8 mouse cellular contexts compared by ENCODE assay signal in the genomic region with DNA sequence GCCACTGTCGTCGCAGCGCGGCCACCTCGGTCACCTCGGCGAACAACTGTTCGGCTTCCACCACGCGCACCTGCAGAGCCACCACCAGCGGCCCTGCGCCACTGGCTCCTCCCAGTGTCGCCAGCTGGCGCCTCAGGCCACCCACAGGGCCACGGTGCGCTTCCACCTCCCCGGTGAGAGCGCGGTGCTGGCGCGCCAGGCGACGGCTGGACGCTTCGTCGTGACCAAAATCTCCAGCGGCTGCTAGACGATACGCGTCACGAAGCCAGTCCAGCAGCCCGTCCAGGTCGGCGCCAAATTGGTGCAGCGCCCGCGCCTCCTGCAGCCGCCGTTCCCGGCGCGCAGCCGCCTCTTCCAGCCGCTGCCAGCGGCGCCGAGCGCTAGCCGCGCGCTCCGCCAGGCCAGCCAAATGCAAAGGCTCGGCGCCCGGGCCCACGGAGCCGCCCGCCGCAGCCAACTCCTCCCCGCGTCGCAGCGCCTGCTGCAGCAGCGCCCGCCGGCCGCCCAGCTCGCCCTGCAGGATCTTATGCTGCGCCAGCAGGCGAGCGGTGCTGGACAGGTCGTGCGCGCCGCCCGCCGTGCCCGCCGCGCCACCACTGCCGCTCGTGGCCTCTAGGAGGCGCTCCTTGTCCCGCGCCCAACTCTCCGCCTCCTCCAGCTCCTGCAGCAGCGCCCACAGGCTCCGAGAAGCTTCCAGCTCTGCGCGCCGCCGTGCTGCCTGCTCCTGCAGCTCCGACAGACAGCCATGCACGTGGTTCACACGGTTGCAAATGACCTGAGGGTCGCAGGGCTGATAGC. TPM values are rescaled to one million over a fixed set of nuclear protein-coding genes. Genes with fewer than 3 reads are reported as not detected.
DNase-seq lines count a peak whose midpoint lies in the region; ATAC-seq and TF ChIP-seq lines count a peak whose summit lies in the region.

No protein-coding gene starts in this region.

- peak overlapping the region; percentile 87 for H3K4me2 ChIP-seq in heart, embryonic 15.5 days
- H3K4me2 ChIP-seq in kidney, postnatal 0 days (ENCODE audit: low read length) = peak overlapping the region; percentile 80
- H3K4me2 ChIP-seq in liver, embryonic 16.5 days (ENCODE audit: low read depth, low read length) = peak overlapping the region; percentile 51
- H3K4me2 ChIP-seq in neural tube, embryonic 11.5 days (ENCODE audit: low read depth) = peak overlapping the region; percentile 39

- ATAC-seq in heart, embryonic 15.5 days (replicated peaks; ENCODE audit: insufficient number of reproducible peaks, insufficient read depth, low FRiP score, low read depth) = peak; percentile 48; the same call in 1 of the 2 replicates
- ATAC-seq in kidney, postnatal 0 days (replicated peaks; ENCODE audit: low FRiP score, low read depth) = peak; percentile 82
- peak; percentile 58 for ATAC-seq in liver, embryonic 16.5 days (ENCODE audit: low read depth)
- ATAC-seq in neural tube, embryonic 11.5 days (ENCODE audit: insufficient read depth, low FRiP score, low TSS enrichment) = peak; percentile 63; the same call in 1 of the 2 replicates

- DNase-seq in c-Kit-positive CD71-positive TER-119-positive erythroid progenitor cells, embryonic 14.5 days (ENCODE audit: low spot score) = peak; percentile 48
- peak; percentile 39 for DNase-seq in fibroblast of lung, adult 2 months (ENCODE audit: low read depth)
- peak; percentile 76 for DNase-seq in kidney, postnatal 0 days (ENCODE audit: low spot score)
- peak; percentile 83 for DNase-seq in neural tube, embryonic 11.5 days (ENCODE audit: low spot score)

- TF ChIP-seq POLR2A in testis, adult 2 months (IDR thresholded peaks at IDR 0.05; ENCODE audit: control insufficient read depth, low read depth, low read length) = no peak

- H3K36me3 ChIP-seq in E14TG2a.4 (ENCODE audit: insufficient read depth, low read length) = no peaks in the 10 kb centered on the region
- no peaks in the 10 kb centered on the region for H3K36me3 ChIP-seq in heart, embryonic 15.5 days
- H3K36me3 ChIP-seq in kidney, postnatal 0 days (ENCODE audit: insufficient read depth, low read length) = no peaks in the 10 kb centered on the region
- H3K36me3 ChIP-seq in liver, embryonic 16.5 days (ENCODE audit: control insufficient read depth, insufficient read depth) = no peaks in the 10 kb centered on the region
- no peaks in the 10 kb centered on the region for H3K36me3 ChIP-seq in neural tube, embryonic 11.5 days (ENCODE audit: control insufficient read depth, insufficient read depth, low read length)
- no peaks in the 10 kb centered on the region for H3K36me3 ChIP-seq in testis, adult 2 months (ENCODE audit: control insufficient read depth, insufficient read depth, low read length)

- peak; percentile 16 for TF ChIP-seq CTCF in E14TG2a.4 (conservative IDR thresholded peaks at IDR 0.05; ENCODE audit: low read length)
- peak; percentile 71 for TF ChIP-seq CTCF in kidney, postnatal 0 days (IDR thresholded peaks at IDR 0.05; ENCODE audit: low read depth)
- peak; percentile 76 for TF ChIP-seq CTCF in testis, adult 2 months (IDR thresholded peaks at IDR 0.05; ENCODE audit: control insufficient read depth, insufficient read depth, insufficient replicate concordance, low read depth, low read length)

- H3K9me3 ChIP-seq in E14TG2a.4 (ENCODE audit: low read length) = no peaks in the 10 kb centered on the region; the same call in 1 of the 2 replicates
- H3K9me3 ChIP-seq in heart, embryonic 15.5 days (replicated peaks) = peaks cover under 1% of the 10 kb centered on the region; the same call in 1 of the 2 replicates
- no peaks in the 10 kb centered on the region for H3K9me3 ChIP-seq in kidney, postnatal 0 days (replicated peaks; ENCODE audit: low read length)
- no peaks in the 10 kb centered on the region; the same call in 1 of the 2 replicates for H3K9me3 ChIP-seq in liver, embryonic 16.5 days (replicated peaks; ENCODE audit: control insufficient read depth, low read length)
- no peaks in the 10 kb centered on the region for H3K9me3 ChIP-seq in neural tube, embryonic 11.5 days (ENCODE audit: control insufficient read depth, low read length)

- WGBS in heart, embryonic 15.5 days = under 1% methylated on average over 96 of the region's 96 CpGs
- WGBS in kidney, postnatal 0 days = under 1% methylated on average over 95 of the region's 96 CpGs
- 1% methylated on average over 87 of the region's 96 CpGs for WGBS in liver, embryonic 16.5 days (ENCODE audit: insufficient replicate concordance)
- WGBS in neural tube, embryonic 11.5 days = under 1% methylated on average over 82 of the region's 96 CpGs

- H3K4me1 ChIP-seq in E14TG2a.4 (replicated peaks; ENCODE audit: low read depth, low read length) = peaks cover 48% of the 10 kb centered on the region
- peaks cover 16% of the 10 kb centered on the region for H3K4me1 ChIP-seq in heart, embryonic 15.5 days (replicated peaks)
- no peaks in the 10 kb centered on the region; the same call in 1 of the 2 replicates for H3K4me1 ChIP-seq in kidney, postnatal 0 days (replicated peaks; ENCODE audit: insufficient read depth, low read length)
- no peaks in the 10 kb centered on the region; the same call in 1 of the 2 replicates for H3K4me1 ChIP-seq in liver, embryonic 16.5 days (ENCODE audit: control insufficient read depth, low read depth, low read length)
- no peaks in the 10 kb centered on the region for H3K4me1 ChIP-seq in neural tube, embryonic 11.5 days (ENCODE audit: control insufficient read depth, insufficient read depth, low read length)
- H3K4me1 ChIP-seq in testis, adult 2 months (ENCODE audit: control insufficient read depth, insufficient read depth, low read length) = peaks cover 12% of the 10 kb centered on the region

- H3K9ac ChIP-seq in heart, embryonic 15.5 days = peak overlapping the region; percentile 6; the same call in 1 of the 2 replicates
- no peak overlapping the region for H3K9ac ChIP-seq in kidney, postnatal 0 days (ENCODE audit: low read depth, low read length)
- H3K9ac ChIP-seq in liver, embryonic 16.5 days (ENCODE audit: low read depth, low read length) = no peak overlapping the region
- H3K9ac ChIP-seq in neural tube, embryonic 11.5 days (ENCODE audit: low read length) = no peak overlapping the region

- peak overlapping the region; percentile 86 for H3K4me3 ChIP-seq in E14TG2a.4 (replicated peaks; ENCODE audit: low read length)
- peak overlapping the region; percentile 53 for H3K4me3 ChIP-seq in heart, embryonic 15.5 days
- H3K4me3 ChIP-seq in kidney, postnatal 0 days (replicated peaks; ENCODE audit: low read depth, low read length) = peak overlapping the region; percentile 40
- peak overlapping the region; percentile 32 for H3K4me3 ChIP-seq in liver, embryonic 16.5 days (ENCODE audit: low read depth, low read length)
- peak overlapping the region; percentile 26 for H3K4me3 ChIP-seq in neural tube, embryonic 11.5 days (ENCODE audit: low read depth, low read length)
- H3K4me3 ChIP-seq in testis, adult 2 months (ENCODE audit: control insufficient read depth, low read depth, low read length) = peak overlapping the region; percentile 46

- no peak overlapping the region for H3K27ac ChIP-seq in heart, embryonic 15.5 days
- H3K27ac ChIP-seq in kidney, postnatal 0 days = no peak overlapping the region
- H3K27ac ChIP-seq in liver, embryonic 16.5 days (ENCODE audit: low read length) = no peak overlapping the region
- no peak overlapping the region for H3K27ac ChIP-seq in neural tube, embryonic 11.5 days (ENCODE audit: low read depth, low read length)
- no peak overlapping the region for H3K27ac ChIP-seq in testis, adult 2 months (ENCODE audit: control insufficient read depth, insufficient read depth, low read depth, low read length)

- peaks cover 49% of the 10 kb centered on the region for H3K27me3 ChIP-seq in E14TG2a.4 (ENCODE audit: insufficient read depth, low read length)
- peaks cover 69% of the 10 kb centered on the region for H3K27me3 ChIP-seq in heart, embryonic 15.5 days
- H3K27me3 ChIP-seq in kidney, postnatal 0 days (ENCODE audit: insufficient read depth, low read length) = peaks cover 57% of the 10 kb centered on the region
- peaks cover 61% of the 10 kb centered on the region for H3K27me3 ChIP-seq in liver, embryonic 16.5 days (ENCODE audit: control insufficient read depth, insufficient read depth, low read depth, low read length)
- H3K27me3 ChIP-seq in neural tube, embryonic 11.5 days (ENCODE audit: control insufficient read depth, insufficient read depth, low read length) = peaks cover 60% of the 10 kb centered on the region
- no peaks in the 10 kb centered on the region for H3K27me3 ChIP-seq in testis, adult 2 months (ENCODE audit: control insufficient read depth, insufficient read depth, low read length)

RNA-seq across cellular contexts. Expression of a gene that starts 38.9 kb away (rescaled TPM):
- polyA plus RNA-seq in heart, embryonic 15.5 days (2015; fragmentation: Nextera tagmentation; extraction: Ambion mirVana) = 0.11 and 0.39 TPM in 2 replicates
- polyA plus RNA-seq in kidney, postnatal 0 days (2015; fragmentation: Nextera tagmentation; extraction: Ambion mirVana) = 0.17 and 0.28 TPM in 2 replicates
- 0.02 and 0.06 TPM in 2 replicates for polyA plus RNA-seq in liver, embryonic 16.5 days (2015; fragmentation: Nextera tagmentation; extraction: Ambion mirVana)
- polyA plus RNA-seq in neural tube, embryonic 11.5 days (2014; fragmentation: Nextera tagmentation; extraction: Ambion mirVana) = 0.23 and 0.34 TPM in 2 replicates
- polyA plus RNA-seq in testis, adult 2 months (2012; rRNA removed) = 19.5 and 34.7 TPM in 2 replicates

RNA-seq across cellular contexts. Expression of a gene that starts 39.2 kb away (rescaled TPM):
- 51.4 and 67.5 TPM in 2 replicates for polyA plus RNA-seq in heart, embryonic 15.5 days (2015; fragmentation: Nextera tagmentation; extraction: Ambion mirVana)
- 33.4 and 40.1 TPM in 2 replicates for polyA plus RNA-seq in kidney, postnatal 0 days (2015; fragmentation: Nextera tagmentation; extraction: Ambion mirVana)
- polyA plus RNA-seq in liver, embryonic 16.5 days (2015; fragmentation: Nextera tagmentation; extraction: Ambion mirVana) = 853 and 865 TPM in 2 replicates
- 34.3 and 34.5 TPM in 2 replicates for polyA plus RNA-seq in neural tube, embryonic 11.5 days (2014; fragmentation: Nextera tagmentation; extraction: Ambion mirVana)
- 7.6 and 8.5 TPM in 2 replicates for polyA plus RNA-seq in testis, adult 2 months (2012; rRNA removed)

RNA-seq across cellular contexts. Expression of a gene that starts 51.4 kb away (rescaled TPM):
- polyA plus RNA-seq in heart, embryonic 15.5 days (2015; fragmentation: Nextera tagmentation; extraction: Ambion mirVana) = 0.34 TPM in 1 of 2 replicates, not detected in the other
- 0.57 TPM in 1 of 2 replicates, not detected in the other for polyA plus RNA-seq in kidney, postnatal 0 days (2015; fragmentation: Nextera tagmentation; extraction: Ambion mirVana)
- polyA plus RNA-seq in liver, embryonic 16.5 days (2015; fragmentation: Nextera tagmentation; extraction: Ambion mirVana) = 0.23 and 0.44 TPM in 2 replicates
- polyA plus RNA-seq in neural tube, embryonic 11.5 days (2014; fragmentation: Nextera tagmentation; extraction: Ambion mirVana) = not detected in 2 replicates
- polyA plus RNA-seq in testis, adult 2 months (2012; rRNA removed) = 0.35 and 0.89 TPM in 2 replicates

RNA-seq across cellular contexts. Expression of a gene that starts 52.8 kb away (rescaled TPM):
- polyA plus RNA-seq in heart, embryonic 15.5 days (2015; fragmentation: Nextera tagmentation; extraction: Ambion mirVana) = 19.8 and 29.4 TPM in 2 replicates
- polyA plus RNA-seq in kidney, postnatal 0 days (2015; fragmentation: Nextera tagmentation; extraction: Ambion mirVana) = 34.1 and 40.2 TPM in 2 replicates
- 16.1 and 16.5 TPM in 2 replicates for polyA plus RNA-seq in liver, embryonic 16.5 days (2015; fragmentation: Nextera tagmentation; extraction: Ambion mirVana)
- 52.8 and 55.2 TPM in 2 replicates for polyA plus RNA-seq in neural tube, embryonic 11.5 days (2014; fragmentation: Nextera tagmentation; extraction: Ambion mirVana)
- 18.3 and 22.4 TPM in 2 replicates for polyA plus RNA-seq in testis, adult 2 months (2012; rRNA removed)

Comparison
In these comparisons a context has a peak if more than half of its experiments do, and no peak if none do; other contexts are left out.
1. H3K4me3 ChIP-seq: peak in every context shown above with its lines; median percentile 86 in E14TG2a.4; 53 in heart, embryonic 15.5 days; 46 in testis, adult 2 months; 40 in kidney, postnatal 0 days; 32 in liver, embryonic 16.5 days; 26 in neural tube, embryonic 11.5 days.
2. CTCF ChIP-seq: peak in every context shown above with its lines; median percentile 76 in testis, adult 2 months; 71 in kidney, postnatal 0 days; 16 in E14TG2a.4.
3. RNA of a gene that starts 38.9 kb away (polyA plus RNA-seq): 19.5 to 34.7 TPM in testis, adult 2 months; 0.23 to 0.34 TPM in neural tube, embryonic 11.5 days, 0.17 to 0.28 TPM in kidney, postnatal 0 days, 0.11 to 0.39 TPM in heart, embryonic 15.5 days and 0.02 to 0.06 TPM in liver, embryonic 16.5 days; every median in the first group is over 10 times any median in the second.
4. RNA of a gene that starts 39.2 kb away (polyA plus RNA-seq): 853 to 865 TPM in liver, embryonic 16.5 days; 51.4 to 67.5 TPM in heart, embryonic 15.5 days, 33.4 to 40.1 TPM in kidney, postnatal 0 days, 34.3 to 34.5 TPM in neural tube, embryonic 11.5 days and 7.6 to 8.5 TPM in testis, adult 2 months; every median in the first group is over 10 times any median in the second.
5. Peak in every context shown above with its lines, with median percentiles within 50 percentile points of each other: DNase-seq, ATAC-seq and H3K4me2 ChIP-seq.